Mouse (Mus musculus) monocyte, adult 2 months (primary cell): Measurements from ENCODE around the gene Iqgap3.

Experiments
- DNase-seq, 2 experiments: peaks; one replicate each; pipeline ENCODE4 v3.0.0; 2022; ENCODE audit warnings: low spot score in 2 of 2, low read depth in 1 of 2

Gene Iqgap3

DNA sequence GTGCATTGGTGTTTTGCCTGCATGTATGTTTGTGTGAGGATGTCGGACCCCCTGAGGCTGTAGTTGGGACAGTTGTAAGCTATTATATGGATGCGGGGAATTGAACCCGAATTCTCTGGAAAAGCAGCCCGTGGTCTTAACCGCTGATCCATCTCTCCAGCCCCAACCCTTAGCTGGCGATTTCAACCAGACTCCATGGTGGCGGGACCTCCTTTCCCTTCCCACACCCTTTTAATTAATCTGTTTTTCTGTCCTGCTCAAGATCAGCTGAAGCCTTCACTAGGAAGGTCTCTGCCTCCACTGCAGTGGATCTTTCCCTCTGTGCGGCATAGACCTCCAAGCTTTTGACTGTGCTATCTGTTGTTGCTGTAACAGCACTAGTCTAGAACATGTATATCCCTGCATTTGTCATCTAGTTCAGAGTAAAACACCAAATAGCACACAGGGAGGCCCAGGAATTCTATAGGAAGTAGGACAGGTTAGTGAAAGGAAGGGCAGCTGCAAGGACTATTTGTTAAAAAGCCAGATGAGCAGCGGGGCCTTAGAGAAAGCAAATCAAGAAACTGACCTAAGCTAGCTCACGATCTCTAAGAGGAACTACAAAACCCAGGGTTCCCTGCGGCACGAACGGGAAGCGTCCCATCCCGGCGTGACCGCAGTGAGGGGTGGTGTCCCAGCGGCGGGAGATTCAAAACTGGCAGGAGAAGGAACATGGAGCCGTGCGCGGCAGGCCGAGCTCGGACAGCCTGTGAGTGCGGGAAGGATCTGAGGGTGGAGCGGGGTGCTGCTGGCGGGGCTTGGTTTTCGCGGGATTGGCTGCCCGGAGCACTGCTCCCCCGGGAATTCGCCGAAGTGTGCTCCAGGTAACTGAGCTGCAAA lies at the start of gene Iqgap3:
Gene Iqgap3 (plus strand): TSS at position 627 of the 879 bp plus-strand sequence.
- peak; percentile 71 to 85 for DNase-seq

DNA sequence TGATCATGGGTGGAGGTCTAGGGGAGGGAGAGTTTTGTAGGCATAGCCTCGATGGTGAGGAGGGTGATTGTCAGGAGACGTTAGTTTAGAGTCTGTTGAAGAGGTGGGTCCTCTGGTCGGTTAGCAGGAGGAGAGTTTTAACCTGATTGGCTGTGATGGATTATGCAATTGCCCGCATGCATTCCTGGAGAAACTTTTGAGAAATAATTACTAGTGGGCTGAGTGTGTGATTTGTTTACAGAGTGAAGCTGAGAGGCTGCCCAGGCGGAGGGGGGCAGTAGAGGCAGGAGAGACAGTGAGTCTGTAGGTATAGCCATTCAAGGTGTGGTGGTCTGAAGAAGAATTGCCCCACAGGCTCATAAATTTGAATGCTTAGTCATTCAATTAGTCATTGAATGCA lies 48.3 kb upstream of the Iqgap3 start:
- no peak for DNase-seq

DNA sequence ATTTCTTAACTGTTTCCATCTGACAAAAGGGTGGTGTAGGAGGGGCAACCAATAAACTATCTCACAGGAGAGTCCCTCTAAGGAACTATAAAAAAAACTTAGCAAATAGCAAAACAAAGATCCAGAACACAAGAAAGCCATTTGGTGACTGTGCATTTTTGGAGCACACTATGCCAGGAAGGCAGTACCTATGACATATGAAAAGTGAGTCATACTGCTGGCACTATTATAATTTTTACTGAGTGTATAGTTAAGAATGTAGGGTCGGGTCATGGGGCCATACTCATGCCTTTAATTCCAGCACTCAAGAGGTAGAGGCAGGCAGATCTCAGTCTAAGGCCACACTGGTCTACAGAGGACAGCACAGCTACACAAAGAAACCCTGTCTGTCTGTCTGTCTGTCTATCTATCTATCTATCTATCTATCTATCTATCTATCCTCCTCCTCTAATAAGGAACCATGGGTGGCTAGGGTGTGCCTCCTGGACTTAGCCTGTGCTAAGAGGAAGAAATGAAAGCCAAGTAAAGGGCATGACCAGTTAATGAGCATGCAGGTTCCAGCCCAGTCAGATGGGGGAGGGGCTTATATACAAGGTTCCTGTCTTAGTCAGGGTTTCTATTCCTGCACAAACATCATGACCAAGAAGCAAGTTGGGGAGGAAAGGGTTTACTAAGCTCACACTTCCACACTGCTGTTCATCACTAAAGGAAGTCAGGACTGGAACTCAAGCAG lies 46.0 kb upstream of the Iqgap3 start:
- DNase-seq, result no peak

DNA sequence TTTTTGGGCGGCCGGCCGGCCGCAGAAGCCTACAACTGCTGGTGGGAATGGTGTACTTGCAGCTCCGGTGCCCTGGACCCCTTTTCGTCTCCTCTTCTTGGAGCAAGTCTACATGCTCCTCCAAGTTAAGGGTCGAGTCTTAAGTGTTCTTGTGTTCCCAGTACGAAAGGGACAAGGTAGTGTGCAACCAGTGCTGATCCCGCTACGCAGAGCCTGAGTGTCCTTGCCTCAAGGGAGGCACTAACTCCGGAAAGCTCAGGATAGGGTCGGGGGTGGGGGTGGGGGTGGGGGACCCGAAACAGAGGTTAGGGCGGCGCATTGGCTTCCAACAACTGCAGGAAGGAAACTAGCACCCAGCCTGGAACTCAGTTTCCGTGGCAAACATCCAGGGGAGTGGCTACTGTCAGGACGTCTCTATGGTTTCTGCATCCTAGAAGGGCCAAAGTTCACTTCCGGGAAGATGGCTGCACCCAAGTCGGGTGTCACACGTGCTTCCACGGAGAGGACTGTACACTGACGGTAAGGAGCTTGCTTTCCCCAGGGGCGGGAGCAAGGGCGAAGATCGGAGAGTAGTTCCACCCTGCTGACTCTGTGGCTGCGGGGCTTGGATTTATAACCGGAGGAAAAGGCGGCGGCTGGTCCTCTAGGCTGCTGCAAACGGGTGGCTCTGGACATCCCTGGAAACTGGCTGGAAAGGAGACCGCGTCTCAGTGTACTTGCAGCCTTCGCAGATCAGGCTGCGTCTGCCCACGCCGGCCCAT lies 38.9 kb upstream of the Iqgap3 start, which contains the start of gene Gpatch4:
Gene Gpatch4 (plus strand): TSS at position 448 of the 761 bp plus-strand sequence.
- peak; percentile 54 to 71 for DNase-seq

DNA sequence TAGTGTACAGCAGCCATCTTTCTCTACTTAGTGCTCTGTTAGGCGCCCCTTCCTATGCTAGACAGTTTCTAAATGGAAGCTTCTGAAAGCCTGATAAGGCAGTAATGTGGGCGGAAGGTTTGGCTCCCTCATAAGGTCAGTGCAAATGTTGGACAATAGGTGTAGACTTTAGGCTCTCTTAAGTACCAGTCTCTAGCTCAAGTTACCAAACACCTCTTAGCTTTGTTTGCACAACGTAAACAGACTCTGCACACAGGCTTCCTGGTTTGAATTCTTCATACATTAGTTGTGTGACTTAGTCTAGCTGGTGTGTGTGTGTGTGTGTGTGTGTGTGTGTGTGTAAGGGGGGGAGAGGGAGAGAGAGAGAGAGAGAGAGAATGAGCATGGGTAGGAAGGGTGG lies 32.2 kb upstream of the Iqgap3 start:
- DNase-seq, result no peak

DNA sequence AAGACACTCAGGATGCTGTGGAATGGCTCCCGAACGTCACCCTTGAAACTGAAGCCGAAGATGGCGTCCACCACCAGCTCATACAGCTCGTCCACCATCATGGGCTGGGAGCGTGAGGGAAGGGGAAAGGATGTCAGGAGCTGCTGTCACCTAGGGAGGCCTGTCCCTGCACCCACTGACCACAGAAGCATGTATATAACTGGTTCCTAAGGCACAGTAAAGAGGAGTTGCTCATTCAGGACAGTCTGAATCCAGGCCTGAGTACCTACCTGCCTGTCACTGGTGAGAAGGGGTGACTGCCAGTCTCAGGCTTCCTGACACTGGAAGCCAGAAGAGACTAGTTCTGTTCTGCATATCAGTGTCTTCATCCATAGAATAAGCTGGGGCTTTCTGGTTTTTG lies 24.7 kb upstream of the Iqgap3 start:
- no peak for DNase-seq

DNA sequence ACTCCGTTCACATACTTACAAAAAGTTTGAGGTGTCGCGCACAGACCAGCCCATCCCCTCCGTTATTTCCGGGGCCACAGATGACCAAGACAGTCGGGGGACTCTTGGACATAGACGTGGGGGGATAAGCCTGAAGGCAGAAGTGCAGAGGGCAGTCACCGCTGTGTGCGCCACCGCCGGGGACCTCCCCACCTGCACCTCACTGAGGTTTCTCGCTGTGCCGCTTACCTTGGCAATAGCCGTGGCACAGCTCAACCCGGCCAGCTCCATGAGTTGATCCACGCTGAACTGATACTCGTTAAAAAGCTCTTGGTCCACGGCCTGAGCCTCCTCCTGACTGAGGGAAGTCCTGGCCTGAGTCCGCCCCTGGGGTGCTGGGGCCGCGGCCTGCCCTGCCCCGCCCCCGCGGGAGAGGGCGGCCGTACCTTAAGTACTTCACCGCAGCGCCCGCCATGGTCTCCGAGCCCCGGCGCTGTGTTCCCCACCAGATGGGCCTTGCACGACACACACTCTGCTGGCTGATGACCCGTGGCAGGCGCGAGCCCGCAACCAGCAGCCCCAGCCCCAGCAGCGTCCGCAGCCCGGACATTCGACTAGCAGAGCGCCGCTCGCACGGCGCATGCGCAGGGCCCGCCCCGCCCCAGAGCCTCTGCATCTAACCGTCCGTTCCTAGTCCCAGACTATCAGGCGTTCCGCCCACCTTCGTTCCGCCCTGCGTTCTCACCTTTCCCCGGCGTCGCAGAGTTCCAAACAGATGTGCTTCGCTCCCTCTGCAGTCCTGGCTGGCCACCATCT lies 23.7 kb upstream of the Iqgap3 start, which contains the start of gene Naxe:
Gene Naxe (minus strand): TSS at position 594 of the 795 bp plus-strand sequence.
- peak; percentile 33 to 69 for DNase-seq

DNA sequence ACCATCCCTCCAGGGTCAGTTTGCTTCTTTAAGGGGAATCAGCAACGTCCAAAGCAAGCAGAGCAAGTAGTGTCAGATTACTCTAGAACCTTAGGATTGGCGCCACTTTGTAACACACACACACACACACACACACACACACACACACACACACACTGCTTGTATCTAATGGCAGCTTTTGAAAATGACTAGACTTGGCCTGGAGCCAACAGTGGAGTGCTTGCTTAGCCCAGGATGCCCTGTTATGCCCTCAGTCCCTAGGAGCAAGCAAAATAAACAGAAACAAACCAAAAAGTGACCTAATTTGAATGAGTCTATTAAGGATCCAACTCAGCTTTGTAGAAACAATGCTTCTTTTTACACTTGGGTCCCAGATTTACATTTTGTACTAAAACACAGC lies 13.4 kb upstream of the Iqgap3 start:
- no peak for DNase-seq

DNA sequence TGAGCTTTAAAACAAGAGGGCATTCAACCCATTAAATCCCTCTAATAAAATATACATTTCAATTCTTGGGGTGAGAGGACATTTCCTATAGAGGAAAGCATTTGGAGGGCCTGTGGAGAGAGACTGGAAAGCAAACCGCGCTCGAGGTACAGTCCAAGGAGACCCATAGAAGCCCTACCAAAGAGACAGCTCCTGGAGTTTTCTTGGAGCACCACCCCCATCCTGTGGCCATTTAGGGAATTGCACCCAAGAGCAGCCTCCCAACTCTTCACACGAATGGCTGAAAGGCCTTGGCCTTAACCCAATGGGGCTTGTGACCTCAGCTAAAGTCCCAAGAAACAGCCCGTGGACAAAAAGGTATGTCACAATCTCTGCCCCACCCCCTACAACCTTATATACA lies 10.0 kb upstream of the Iqgap3 start:
- peak; percentile 46 to 71 for DNase-seq

DNA sequence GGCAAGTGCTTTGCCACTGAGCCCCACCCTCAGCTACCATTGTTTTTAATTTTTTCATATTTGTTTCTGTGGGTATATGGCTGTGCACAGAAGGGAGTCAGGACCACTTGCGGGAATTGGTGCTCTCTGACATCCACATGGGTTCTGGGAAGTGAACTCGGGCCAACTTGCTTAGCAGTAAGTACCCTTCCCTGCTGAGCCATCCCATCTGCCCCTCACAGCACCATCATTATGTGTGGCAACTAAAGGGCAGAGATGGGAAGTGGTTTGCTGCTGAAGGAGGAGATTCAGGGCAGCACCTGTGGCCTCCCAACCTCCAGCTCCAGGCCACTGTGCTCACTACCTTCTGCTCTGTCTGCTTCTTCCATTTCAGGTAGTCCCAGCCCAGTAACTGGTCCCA lies 8.1 kb upstream of the Iqgap3 start:
- no peak for DNase-seq

DNA sequence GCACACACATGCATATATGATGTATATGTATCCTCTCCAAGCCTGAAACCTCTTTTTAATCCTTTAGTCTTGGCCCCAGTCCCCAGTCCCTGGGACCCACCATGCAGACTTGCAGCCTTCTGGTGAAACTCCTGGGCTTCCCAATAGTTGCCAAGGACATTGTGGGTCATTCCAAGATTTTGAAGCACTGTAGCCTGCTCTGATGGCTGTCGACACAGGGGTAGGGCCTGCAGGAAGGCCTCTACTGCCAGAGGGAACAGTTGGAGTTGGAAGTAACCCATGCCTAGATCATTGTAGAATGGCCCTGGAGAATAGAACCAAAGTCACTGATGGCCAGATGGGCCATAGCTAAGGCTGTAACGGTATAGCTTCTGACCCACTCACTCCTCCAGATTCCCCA lies 7.4 kb upstream of the Iqgap3 start:
- DNase-seq, result no peak

DNA sequence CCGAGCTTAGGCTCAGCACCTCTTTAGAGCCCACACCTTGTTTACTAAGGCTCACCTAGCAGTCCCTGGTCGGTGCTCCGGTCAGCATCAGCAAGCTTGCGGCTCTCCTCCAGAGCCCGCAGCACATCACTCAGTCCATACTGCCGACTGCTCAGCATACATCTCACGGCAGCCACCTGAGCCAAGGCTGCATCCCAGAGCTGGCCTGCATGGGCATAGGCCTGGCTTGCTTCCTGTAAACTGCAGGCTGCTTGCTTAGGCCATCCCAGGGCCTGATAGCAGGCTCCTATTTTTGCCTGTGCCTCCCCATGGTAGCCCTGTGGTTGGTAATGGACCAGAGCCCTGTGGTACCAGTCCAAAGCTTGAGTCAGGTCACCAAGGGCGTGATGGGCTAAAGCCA lies 7.0 kb upstream of the Iqgap3 start:
- no peak for DNase-seq

DNA sequence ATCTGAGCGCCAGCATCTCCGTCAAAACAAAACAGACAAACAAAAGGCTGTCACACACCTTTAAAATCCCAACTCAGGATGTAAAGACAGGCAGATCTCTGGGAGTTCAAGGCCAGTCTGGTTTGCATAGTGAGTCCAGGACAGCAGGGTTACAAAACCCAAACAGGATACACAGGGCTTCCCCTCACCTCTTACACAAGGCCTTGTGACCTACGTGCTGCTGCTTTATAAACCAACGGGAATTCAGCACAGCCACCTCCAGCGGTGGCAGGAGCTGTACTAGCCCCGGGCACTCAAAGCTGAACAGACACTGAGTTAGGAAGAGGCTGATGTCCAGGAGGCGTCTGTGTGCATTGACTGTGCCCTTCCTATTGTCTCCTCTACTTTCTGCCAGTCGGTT lies 4.3 kb upstream of the Iqgap3 start:
- DNase-seq, result no peak

DNA sequence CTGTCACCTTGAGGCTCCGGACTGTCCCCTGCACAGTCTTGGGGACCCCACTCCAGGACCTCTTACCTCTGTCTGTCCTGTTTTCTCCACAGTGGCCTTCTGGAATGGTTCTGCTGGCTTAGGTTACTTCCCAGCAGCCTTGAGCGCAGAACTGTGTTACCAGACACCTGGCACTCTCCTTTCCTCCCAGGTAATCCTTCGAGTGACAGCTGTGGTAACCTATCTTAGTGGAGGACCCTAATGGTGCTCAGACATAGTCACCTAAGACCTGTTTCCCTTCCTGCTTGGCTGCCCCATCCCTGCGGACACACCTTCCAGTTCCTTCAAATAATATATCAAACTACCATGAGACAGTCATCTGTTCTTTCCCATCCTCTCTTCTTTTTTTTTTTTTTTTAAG lies 3.6 kb upstream of the Iqgap3 start, which contains the start of gene Ttc24:
Gene Ttc24 (minus strand): TSS at position 101 of the 400 bp plus-strand sequence.
- DNase-seq, result no peak

DNA sequence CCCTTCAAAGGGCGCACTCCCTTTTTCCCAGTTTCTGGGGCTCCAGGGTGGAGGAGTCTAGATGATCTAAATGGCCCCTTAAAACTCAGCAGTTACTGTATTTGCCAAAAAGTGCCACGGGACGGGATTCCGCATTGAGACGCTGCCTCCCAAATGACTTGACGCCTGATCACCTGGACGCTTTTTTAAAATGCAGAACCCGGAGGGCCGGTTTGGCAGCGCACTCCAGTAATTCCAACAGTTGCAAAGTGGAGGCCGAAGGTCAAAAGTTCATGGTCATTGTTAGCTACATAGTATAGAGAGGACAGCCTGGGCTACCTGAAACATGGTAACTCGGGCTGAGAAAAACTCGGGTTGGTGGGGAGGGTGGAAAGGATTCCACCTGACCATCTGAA lies 450 bp downstream of the Iqgap3 start:
- no peak for DNase-seq

DNA sequence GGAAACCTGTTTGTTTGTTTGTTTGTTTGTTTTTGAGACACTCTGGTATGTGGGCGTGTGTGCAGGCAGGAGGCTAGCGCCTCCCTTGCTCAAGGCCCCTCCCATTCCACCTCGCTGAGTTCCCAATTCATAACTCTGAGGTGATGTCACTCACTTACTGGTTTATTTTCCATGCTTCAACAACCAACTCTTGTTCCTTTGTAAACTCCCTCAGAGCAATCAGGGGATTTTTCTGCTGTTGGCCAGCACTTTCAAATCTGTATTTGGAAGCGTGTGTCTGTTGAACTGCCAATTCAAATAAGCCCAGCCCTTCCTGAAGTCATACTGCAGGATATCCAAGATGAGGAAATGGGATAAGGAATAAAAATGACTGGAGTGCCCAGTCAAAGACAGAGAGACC lies 892 bp downstream of the Iqgap3 start:
- DNase-seq, result no peak

DNA sequence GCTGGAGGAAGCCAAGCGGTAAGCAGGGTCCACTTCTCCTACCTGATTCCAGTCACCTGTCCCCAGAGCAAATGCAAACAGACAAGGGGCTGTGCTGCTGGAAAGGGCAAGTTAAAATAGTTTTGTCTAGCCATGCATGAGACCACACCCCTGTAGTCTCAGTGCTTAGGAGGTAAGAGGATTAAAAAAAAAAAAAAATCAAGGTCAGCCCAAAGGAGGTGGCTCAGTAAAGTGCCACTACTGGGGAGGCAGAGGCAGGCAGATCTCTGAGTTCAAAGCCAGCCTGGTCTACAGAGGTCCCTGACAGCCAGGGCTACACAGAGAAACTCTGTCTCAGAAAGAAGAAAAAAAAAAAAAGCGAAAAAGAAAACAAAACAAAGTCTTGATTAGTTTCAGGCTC lies 2.2 kb downstream of the Iqgap3 start:
- DNase-seq, result no peak

DNA sequence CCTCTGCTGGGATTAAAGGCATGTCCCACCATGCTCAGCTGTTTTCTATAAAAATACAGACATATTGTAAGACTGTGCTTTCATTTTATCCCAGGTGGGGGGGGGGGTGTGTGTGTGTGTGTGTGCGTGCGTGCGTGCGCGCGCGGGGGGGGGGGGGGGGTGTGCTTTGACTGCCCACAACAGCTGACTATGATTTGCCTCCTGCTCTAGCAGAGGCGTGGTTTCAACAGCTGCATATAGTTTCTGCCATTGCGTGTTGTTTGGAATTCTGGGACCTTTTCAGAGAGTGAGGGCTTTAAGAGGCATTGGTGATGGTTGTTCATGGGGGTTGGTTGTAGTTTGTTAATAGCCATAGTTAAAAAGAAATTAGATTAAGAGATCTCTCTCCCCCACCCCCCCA lies 3.7 kb downstream of the Iqgap3 start:
- DNase-seq, result no peak

DNA sequence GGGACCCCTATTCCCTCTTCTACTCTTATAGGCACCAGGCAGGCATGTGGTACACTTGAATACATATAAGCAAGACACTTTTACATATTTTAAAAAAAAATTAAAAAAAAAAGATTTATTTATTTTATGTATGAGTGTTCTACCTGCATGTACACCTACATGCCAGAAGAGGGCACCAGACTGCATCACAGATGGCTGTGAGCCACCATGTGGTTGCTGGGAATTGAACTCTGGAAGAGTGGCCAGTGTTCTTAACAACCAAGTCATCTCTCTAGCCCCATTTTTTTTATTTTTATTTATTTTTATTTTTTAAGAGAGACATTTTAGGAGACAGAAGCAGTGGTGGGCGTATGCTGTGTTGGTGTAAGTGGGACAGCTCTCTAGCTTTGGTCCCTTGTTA lies 5.9 kb downstream of the Iqgap3 start:
- DNase-seq, result no peak

DNA sequence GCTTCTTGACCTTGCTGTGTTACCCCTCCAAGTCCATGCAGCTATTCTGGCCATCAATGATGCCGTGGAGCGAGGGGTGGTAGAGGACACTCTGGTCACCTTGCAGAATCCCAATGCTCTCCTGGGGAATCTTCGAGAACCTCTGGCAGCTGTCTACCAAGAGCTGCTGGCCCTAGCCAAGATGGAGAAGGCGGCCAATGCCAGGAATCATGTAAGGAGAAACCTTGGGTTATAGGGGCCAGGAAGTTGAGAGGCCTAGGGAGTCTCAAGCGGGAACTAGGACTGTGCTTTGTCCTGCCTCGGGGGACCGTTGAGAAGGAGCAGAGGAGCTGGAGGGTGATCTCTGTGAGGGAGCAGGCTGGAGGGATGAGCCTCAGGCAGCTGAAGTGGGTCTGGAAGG lies 8.3 kb downstream of the Iqgap3 start:
- DNase-seq, result no peak

DNA sequence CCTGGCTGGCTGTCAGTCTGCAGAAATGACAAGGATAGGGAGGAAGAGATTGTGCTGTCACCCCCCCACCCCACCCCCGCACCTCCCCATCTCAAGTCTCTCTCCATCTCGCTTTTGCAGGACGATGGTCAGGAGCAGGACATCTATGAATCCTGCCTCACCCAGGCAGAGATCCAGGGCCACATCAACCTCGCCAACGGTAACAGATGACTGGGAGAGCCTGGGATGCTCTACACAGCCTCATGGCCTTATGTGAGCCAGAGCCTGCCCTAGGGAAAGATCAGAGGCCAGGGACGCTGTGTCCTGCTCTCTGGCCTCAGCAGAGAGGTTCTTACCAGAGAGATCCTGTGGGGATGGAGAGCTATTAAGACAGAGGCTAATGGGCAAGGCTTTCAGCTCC lies 8.8 kb downstream of the Iqgap3 start:
- no peak for DNase-seq
